Mouse (Mus musculus) kidney, adult 2 months (tissue): ENCODE results near the gene Dtl. TPM values are rescaled to one million over a fixed set of nuclear protein-coding genes. Genes with fewer than 3 reads are reported as not detected.
A peak's percentile ranks its signal among the peaks of the same experiment; 100 is the strongest.

Experiments used
- DNase-seq: peaks from one replicate; pipeline ENCODE4 v3.0.0; 2021
- H3K27ac ChIP-seq: fragments of 200-500 bp; 2 replicates; pipeline ENCODE4 v1.5.1; 2012; ENCODE audit warnings: low read depth, low read length, control low read depth, inconsistent platforms; ENCODE audit not compliant: insufficient read depth
- H3K27me3 ChIP-seq: fragments of 200-500 bp; replicated peaks from 2 replicates; pipeline ENCODE4 v1.6.1; 2012; ENCODE audit warnings: mild to moderate bottlenecking, moderate library complexity, low read length, inconsistent platforms; ENCODE audit not compliant: control insufficient read depth, insufficient read depth
- H3K36me3 ChIP-seq: fragments of 200-500 bp; 2 replicates; pipeline ENCODE4 v1.6.1; 2012; ENCODE audit warnings: mild to moderate bottlenecking, moderate library complexity, low read length, inconsistent platforms; ENCODE audit not compliant: control insufficient read depth, insufficient read depth
- H3K4me1 ChIP-seq: fragments of 200-500 bp; 2 replicates; pipeline ENCODE4 v1.6.1; 2011; ENCODE audit warnings: low read length; ENCODE audit not compliant: control insufficient read depth, insufficient read depth
- H3K4me3 ChIP-seq: fragments of 200-500 bp; 2 replicates; pipeline ENCODE4 v1.5.1; 2011; ENCODE audit warnings: mild to moderate bottlenecking, low read depth, low read length, control low read depth; ENCODE audit not compliant: insufficient read depth
- CTCF ChIP-seq: fragments of 200-500 bp; conservative IDR thresholded peaks from 2 replicates; pipeline ENCODE4 v1.5.1; 2011; ENCODE audit warnings: low read depth, mild to moderate bottlenecking, control low read depth, low read length, moderate library complexity, mixed read lengths; ENCODE audit not compliant: insufficient read depth, insufficient read length
- POLR2A ChIP-seq: fragments of 200-500 bp; IDR thresholded peaks from one replicate; pipeline ENCODE4 v1.6.1; 2011; ENCODE audit warnings: low read depth, low read length, control low read depth
- WGBS: fragments of 180-500 bp; shearing (Covaris S2); methylation state at CpG from one replicate; pipeline ENCODE4 v1.1.7; 2018; 5-methylcytosine and 5-hydroxymethylcytosine counted together
- polyA plus RNA-seq: library from polyadenylated mRNA; depleted of rRNA; stranded (reverse); fragments of >200 nt; gene quantifications from 2 replicates; pipeline ENCODE4 v1.2.3, GENCODE M21; 2012

Gene Dtl
- polyA plus RNA-seq, 1 experiment: 0.20 TPM

DNA sequence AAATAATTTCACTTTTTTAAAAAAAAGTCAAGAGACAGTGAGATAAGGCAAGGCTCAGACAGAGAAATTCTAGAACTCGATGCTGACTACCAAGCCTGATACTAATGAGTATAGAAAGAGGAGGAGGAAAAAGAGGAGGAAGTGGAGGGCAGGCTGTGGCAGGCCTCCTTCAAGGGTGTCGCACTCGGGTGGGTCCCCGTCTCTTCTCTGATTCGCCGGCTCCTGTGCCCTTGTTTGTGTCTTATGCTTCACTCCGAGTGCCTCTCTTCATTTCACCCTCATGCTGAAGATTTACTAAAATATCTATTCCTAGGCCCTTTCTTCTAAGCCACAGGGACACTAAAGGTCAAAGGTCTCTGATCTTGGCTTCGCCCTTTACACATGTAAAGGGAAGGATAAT is 63.8 kb downstream of the Dtl start:
- Histone ChIP-seq H3K4me3 (no peak overlapping the region), H3K36me3 (no peaks in the 10 kb centered on the region), H3K4me1 (peaks cover 8% of the 10 kb centered on the region; the same call in 1 of the 2 replicates), H3K27ac (no peak overlapping the region), H3K27me3 (no peaks in the 10 kb centered on the region)
- DNase-seq: no peak
- 85% methylated on average over 8 of the region's 8 CpGs for WGBS
- TF ChIP-seq POLR2A (no peak), CTCF (no peak)

- no peak for TF ChIP-seq POLR2A
- peak; percentile 43 for TF ChIP-seq CTCF
- Histone ChIP-seq H3K27me3 (no peaks in the 10 kb centered on the region), H3K36me3 (no peaks in the 10 kb centered on the region), H3K4me1 (peaks cover 8% of the 10 kb centered on the region; the same call in 1 of the 2 replicates), H3K27ac (no peak overlapping the region), H3K4me3 (no peak overlapping the region)
- DNase-seq: peak; percentile 37
- 66% methylated on average over 3 of the region's 3 CpGs for WGBS
These were observed 65.5 kb downstream of the Dtl start for GRCm38 (mm10) chr1:191509865-191510264.

GRCm38 (mm10) chr1:191509131-191509530 is 66.2 kb downstream of the Dtl start:
- no peak overlapping the region for H3K4me3 ChIP-seq
- no peak overlapping the region for H3K27ac ChIP-seq
- no peaks in the 10 kb centered on the region for H3K27me3 ChIP-seq
- no peaks in the 10 kb centered on the region for H3K36me3 ChIP-seq
- TF ChIP-seq POLR2A (no peak), CTCF (no peak)
- peak; percentile 12 for DNase-seq
- peaks cover 8% of the 10 kb centered on the region; the same call in 1 of the 2 replicates for H3K4me1 ChIP-seq
- 77% methylated on average over 6 of the region's 6 CpGs for WGBS

- no peaks in the 10 kb centered on the region for H3K27me3 ChIP-seq
- no peaks in the 10 kb centered on the region for H3K36me3 ChIP-seq
- no peak overlapping the region for H3K4me3 ChIP-seq
- H3K27ac ChIP-seq: peak overlapping the region; percentile 1; the same call in 1 of the 2 replicates
- WGBS: 11% methylated on average over 1 of the region's 1 CpGs
- H3K4me1 ChIP-seq: no peaks in the 10 kb centered on the region
- TF ChIP-seq POLR2A: no peak
- no peak for TF ChIP-seq CTCF
- DNase-seq: peak; percentile 71
These were observed 68.6 kb downstream of the Dtl start for GRCm38 (mm10) chr1:191506791-191507190.

- no peak overlapping the region for H3K27ac ChIP-seq
- H3K4me3 ChIP-seq: no peak overlapping the region
- TF ChIP-seq CTCF (no peak), POLR2A (no peak)
- H3K4me1 ChIP-seq: no peaks in the 10 kb centered on the region
- WGBS: 95% methylated on average over 6 of the region's 6 CpGs
- no peak for DNase-seq
- no peaks in the 10 kb centered on the region for H3K36me3 ChIP-seq
- no peaks in the 10 kb centered on the region for H3K27me3 ChIP-seq
These were observed 75.7 kb downstream of the Dtl start for GRCm38 (mm10) chr1:191499666-191500065.

- Histone ChIP-seq H3K36me3 (no peaks in the 10 kb centered on the region), H3K27me3 (no peaks in the 10 kb centered on the region), H3K27ac (no peak overlapping the region), H3K4me3 (no peak overlapping the region), H3K4me1 (peaks cover 9% of the 10 kb centered on the region; the same call in 1 of the 2 replicates)
- 82% methylated on average over 14 of the region's 14 CpGs for WGBS
- peak; percentile 33 for DNase-seq
- no peak for TF ChIP-seq CTCF
These were observed 76.9 kb downstream of the Dtl start for GRCm38 (mm10) chr1:191498271-191498955.

- Histone ChIP-seq H3K4me1 (peaks cover 9% of the 10 kb centered on the region; the same call in 1 of the 2 replicates), H3K27me3 (no peaks in the 10 kb centered on the region), H3K36me3 (no peaks in the 10 kb centered on the region), H3K4me3 (no peak overlapping the region), H3K27ac (no peak overlapping the region)
- DNase-seq: peak; percentile 19
- TF ChIP-seq CTCF (no peak), POLR2A (no peak)
- WGBS: 74% methylated on average over 1 of the region's 1 CpGs
These were observed 78.7 kb downstream of the Dtl start for GRCm38 (mm10) chr1:191496676-191497075.

DNA sequence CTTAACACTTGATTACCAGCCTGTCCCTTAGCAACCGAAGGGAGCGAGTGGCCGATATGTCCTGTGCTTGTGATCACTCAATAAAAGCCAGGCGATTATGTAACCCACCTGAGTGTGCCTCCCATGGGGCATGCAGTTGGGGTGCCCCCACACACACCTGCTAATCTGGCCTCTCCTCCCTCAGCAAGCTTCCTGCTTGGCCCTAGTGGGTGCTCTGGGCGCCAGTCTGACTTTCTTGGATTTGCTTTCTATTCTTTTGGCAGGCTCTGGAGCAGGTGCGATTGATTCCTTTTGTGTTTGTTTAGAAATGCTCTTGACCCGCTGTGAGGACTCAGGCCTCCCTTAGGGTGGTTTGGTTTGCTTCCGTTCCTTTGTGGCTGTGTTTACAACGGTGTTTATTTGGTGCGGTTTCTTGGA is 80.3 kb downstream of the Dtl start:
- TF ChIP-seq POLR2A: no peak
- no peak for TF ChIP-seq CTCF
- H3K4me1 ChIP-seq: peaks cover 9% of the 10 kb centered on the region; the same call in 1 of the 2 replicates
- H3K4me3 ChIP-seq: no peak overlapping the region
- WGBS: 68% methylated on average over 10 of the region's 10 CpGs
- no peak overlapping the region for H3K27ac ChIP-seq
- no peaks in the 10 kb centered on the region for H3K27me3 ChIP-seq
- H3K36me3 ChIP-seq: no peaks in the 10 kb centered on the region
- peak; percentile 49 for DNase-seq
